Comparison of ENCODE assay signal across 25 mouse cellular contexts in the genomic region with DNA sequence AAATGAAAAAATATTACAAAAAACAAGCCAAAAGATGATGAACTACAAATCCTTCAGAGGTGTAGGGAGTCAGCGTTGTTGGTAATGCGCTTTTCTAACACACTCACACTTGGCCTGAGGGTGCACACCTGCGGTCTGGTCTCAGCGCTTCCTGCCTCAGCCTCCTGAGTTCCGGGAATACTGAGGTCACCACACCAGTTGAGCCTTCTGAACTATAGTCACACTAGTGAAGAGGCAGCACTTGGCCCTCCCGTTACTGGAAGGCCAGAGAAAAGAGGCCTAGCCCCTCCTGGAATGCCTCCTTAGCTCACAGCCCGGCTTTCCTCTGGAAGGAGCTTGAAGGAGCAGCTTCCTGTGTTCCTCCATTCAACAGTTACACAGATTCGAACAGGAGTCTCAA. TPM values are rescaled to one million over a fixed set of nuclear protein-coding genes. Genes with fewer than 3 reads are reported as not detected.
A peak's percentile ranks its signal among the peaks of the same experiment; 100 is the strongest.
DNase-seq lines count a peak whose midpoint lies in the region; TF ChIP-seq lines count a peak whose summit lies in the region.
"Had no signal": no experiment of that assay in that cellular context is flagged by ENCODE, and none has a peak within 500 bp of the region (broad histone marks: within the 10 kb centered on the region; RNA-seq: fewer than 3 reads in every experiment).

No protein-coding gene starts in this region.

- H3K36me3 ChIP-seq in ES-Bruce4 (ENCODE audit: control insufficient read depth, insufficient read depth, low read length, poor library complexity, severe bottlenecking) (no peaks in the 10 kb centered on the region), ES-E14 (ENCODE audit: control insufficient read depth, insufficient read depth, low read length, poor library complexity, severe bottlenecking) (no peaks in the 10 kb centered on the region)
- H3K36me3 ChIP-seq: G1E had no signal

- no peak for TF ChIP-seq CTCF in ES-Bruce4 (IDR thresholded peaks at IDR 0.05; ENCODE audit: low read depth, low read length)

- no peaks in the 10 kb centered on the region for H3K27me3 ChIP-seq in ES-Bruce4 (ENCODE audit: control insufficient read depth, insufficient read depth, low read length, poor library complexity, severe bottlenecking)

- no peak overlapping the region for H3K4me3 ChIP-seq in ES-Bruce4 (ENCODE audit: low read depth, low read length)
- H3K4me3 ChIP-seq in ES-E14 (ENCODE audit: insufficient read depth in 1 of 2, low read depth in 1 of 2, low read length in 2 of 2, poor library complexity in 1 of 2, severe bottlenecking in 1 of 2), result no peak overlapping the region

- no peak overlapping the region for H3K9ac ChIP-seq in ES-Bruce4 (ENCODE audit: low read depth, poor library complexity, severe bottlenecking)
- H3K9ac ChIP-seq in ES-E14 (ENCODE audit: insufficient read depth, low read depth, low read length, poor library complexity, severe bottlenecking), result no peak overlapping the region

- peak; percentile 96 for TF ChIP-seq EP300 in ES-Bruce4 (IDR thresholded peaks at IDR 0.05; ENCODE audit: insufficient read depth, low read depth, low read length)

- in situ Hi-C loops in ES-E14 (cut with MboI; ENCODE audit: low sequenced_read_pairs in 2 of 2, unreplicated experiment in 2 of 2), result no loop called here

- H3K9me3 ChIP-seq in ES-Bruce4 (replicated peaks; ENCODE audit: control insufficient read depth, insufficient read depth, low read length, poor library complexity, severe bottlenecking) (no peaks in the 10 kb centered on the region), ES-E14 (ENCODE audit: control insufficient read depth, insufficient read depth, low read depth, low read length) (no peaks in the 10 kb centered on the region)

- peak overlapping the region; percentile 56 for H3K27ac ChIP-seq in ES-Bruce4 (ENCODE audit: insufficient read depth, low read length)
- H3K27ac ChIP-seq in ES-E14 (ENCODE audit: insufficient read depth, low read depth, low read length, poor library complexity, severe bottlenecking), result peak overlapping the region; percentile 49; the same call in 1 of the 2 replicates

- H3K4me1 ChIP-seq in ES-Bruce4 (ENCODE audit: control insufficient read depth, insufficient read depth, low read length) (peaks cover 5% of the 10 kb centered on the region), ES-E14 (ENCODE audit: control insufficient read depth in 2 of 2, insufficient read depth in 2 of 2, low read length in 2 of 2, poor library complexity in 1 of 2) (peaks cover 4 to 13% of the 10 kb centered on the region in 2 experiments)

- DNase-seq in ES-E14 (ENCODE audit: low read depth, low spot score) (no peak), ZHBTc4 (ENCODE audit: low read depth, low spot score) (peak; percentile 75)
- DNase-seq in embryo, embryonic 11 days, result no peak
- no peak for DNase-seq in natural killer cell, adult 2 months (ENCODE audit: low spot score in 2 of 2)
- DNase-seq in ovary, postnatal 10 days (ENCODE audit: low spot score), result no peak
- DNase-seq: adrenal gland, adult 2 months; adrenal gland, adult 8-10 months; adrenal gland, postnatal 10 days; adrenal gland, postnatal 14 days; adrenal gland, postnatal 25 days; adrenal gland, postnatal 36 days; B cell, adult 2 months; cerebellum, adult 11 months; cerebellum, adult 11-12 months; cerebellum, adult 18-20 months; cerebellum, adult 2 months; cerebellum, adult 8-10 months; cerebellum, adult 9-10 months had no signal

- TF ChIP-seq POLR2A in ES-Bruce4 (IDR thresholded peaks at IDR 0.05; ENCODE audit: insufficient read depth, low read length), result no peak

TF ChIP-seq in ES-E14, 5 proteins besides CTCF, POLR2A, EP300 and RAD21:
- TF ChIP-seq HCFC1 (IDR thresholded peaks at IDR 0.05; ENCODE audit: borderline replicate concordance, insufficient read depth, low read length) (no peak), MAFK (IDR thresholded peaks at IDR 0.05; ENCODE audit: insufficient read depth, low read depth, low read length) (no peak), ZC3H11A (IDR thresholded peaks at IDR 0.05; ENCODE audit: borderline replicate concordance, low read depth, low read length) (no peak), CHD2 (IDR thresholded peaks at IDR 0.05; ENCODE audit: low read depth, low read length) (no peak), ZNF384 (IDR thresholded peaks at IDR 0.05; ENCODE audit: low read depth, low read length) (no peak)
TF ChIP-seq in ES-E14: peak in this region for 0.

RNA-seq across cellular contexts. Expression of a gene that starts 22.2 kb away (rescaled TPM):
- 107 TPM in 2 replicates for polyA plus RNA-seq in ES-Bruce4 (2011; ENCODE audit: insufficient read depth, insufficient read length, low read depth, missing spikeins)
- 18.2 and 19.7 TPM in 2 replicates for total RNA-seq in ES-E14 (2012; rRNA removed)
- total RNA-seq: adrenal gland, adult 18-20 months; adrenal gland, adult 2 months; adrenal gland, adult 8-10 months; adrenal gland, postnatal 10 days; adrenal gland, postnatal 14 days; adrenal gland, postnatal 25 days; adrenal gland, postnatal 36 days; CH12.LX; MEL had no signal
- polyA plus RNA-seq: activated CD4-positive, CD25-positive, alpha-beta regulatory T cell, adult 4 months; adrenal gland, adult 2 months; G1E had no signal

RNA-seq across cellular contexts. Expression of a gene that starts 54.9 kb away (rescaled TPM):
- polyA plus RNA-seq in ES-Bruce4 (2011; ENCODE audit: insufficient read depth, insufficient read length, low read depth, missing spikeins), result 0.88 and 0.97 TPM in 2 replicates
- 0.54 and 1.6 TPM in 2 replicates for total RNA-seq in ES-E14 (2012; rRNA removed)
- total RNA-seq: adrenal gland, adult 18-20 months; adrenal gland, adult 2 months; adrenal gland, postnatal 14 days; adrenal gland, postnatal 36 days; G1E had no signal
- polyA plus RNA-seq: C2C12; cerebellum, adult 2 months; G1E had no signal
